Mouse (Mus musculus) ES-E14 (cell line): ENCODE results near the gene Bcr. TPM values are rescaled to one million over a fixed set of nuclear protein-coding genes. Genes with fewer than 3 reads are reported as not detected.

ENCODE experiments used
- DNase-seq: peaks from one replicate; pipeline ENCODE4 v3.0.0-alpha.2; 2013; ENCODE audit warnings: low read depth, low spot score
- H3K27ac ChIP-seq: 2 replicates; pipeline ENCODE4 v1.5.1; 2012; ENCODE audit warnings: low read depth, mild to moderate bottlenecking, low read length, moderate library complexity, mixed read lengths; ENCODE audit not compliant: poor library complexity, insufficient read depth, severe bottlenecking
- H3K36me3 ChIP-seq: 2 replicates; pipeline ENCODE4 v1.6.1; 2012; ENCODE audit warnings: mild to moderate bottlenecking, low read length, moderate library complexity, mixed read lengths; ENCODE audit not compliant: control insufficient read depth, poor library complexity, insufficient read depth, severe bottlenecking
- H3K4me1 ChIP-seq, 2 experiments: fragments of 150-350 bp in 1 of 2; sonication (generic) in 1 of 2; 2 replicates each; pipeline ENCODE4 v1.6.1; 2012; ENCODE audit warnings: low read length in 2 of 2, mild to moderate bottlenecking in 1 of 2, mixed read lengths in 1 of 2; ENCODE audit not compliant: control insufficient read depth in 2 of 2, insufficient read depth in 2 of 2, poor library complexity in 1 of 2
- H3K4me3 ChIP-seq, 2 experiments: fragments of 150-350 bp in 1 of 2; sonication (generic) in 1 of 2; 2 replicates each; pipeline ENCODE4 v1.5.1; 2012; ENCODE audit warnings: low read length in 2 of 2, low read depth in 1 of 2, mild to moderate bottlenecking in 1 of 2, mixed read lengths in 1 of 2; ENCODE audit not compliant: insufficient read depth in 1 of 2, poor library complexity in 1 of 2, severe bottlenecking in 1 of 2
- H3K9ac ChIP-seq: 2 replicates; pipeline ENCODE4 v1.6.1; 2012; ENCODE audit warnings: low read depth, mild to moderate bottlenecking, low read length, mixed read lengths; ENCODE audit not compliant: poor library complexity, insufficient read depth, severe bottlenecking
- H3K9me3 ChIP-seq: fragments of 150-350 bp; sonication (generic); 2 replicates; pipeline ENCODE4 v1.6.1; 2012; ENCODE audit warnings: low read depth, mild to moderate bottlenecking, low read length; ENCODE audit not compliant: control insufficient read depth, insufficient read depth
- CHD2 ChIP-seq: IDR thresholded peaks from 2 replicates; pipeline ENCODE4 v1.6.1; 2014; ENCODE audit warnings: mild to moderate bottlenecking, low read depth, low read length, inconsistent platforms
- HCFC1 ChIP-seq: IDR thresholded peaks from 2 replicates; pipeline ENCODE4 v1.6.1; 2012; ENCODE audit warnings: low read length, inconsistent platforms, borderline replicate concordance; ENCODE audit not compliant: insufficient read depth
- MAFK ChIP-seq: IDR thresholded peaks from 2 replicates; pipeline ENCODE4 v1.6.1; 2014; ENCODE audit warnings: mild to moderate bottlenecking, low read depth, low read length, inconsistent platforms; ENCODE audit not compliant: insufficient read depth
- ZC3H11A ChIP-seq: IDR thresholded peaks from 2 replicates; pipeline ENCODE4 v1.6.1; 2012; ENCODE audit warnings: low read depth, mild to moderate bottlenecking, inconsistent platforms, low read length, borderline replicate concordance
- ZNF384 ChIP-seq: IDR thresholded peaks from 2 replicates; pipeline ENCODE4 v1.6.1; 2012; ENCODE audit warnings: low read depth, low read length, inconsistent platforms
- in situ Hi-C, 2 experiments: fragments of 600-800 bp; cut with MboI; formaldehyde crosslinking; loops; one replicate each; pipeline ENCODE4 v1.15.1; 2025; ENCODE audit warnings: low sequenced_read_pairs in 2 of 2, inconsistent platforms in 1 of 2; ENCODE audit not compliant: unreplicated experiment in 2 of 2
- total RNA-seq: library from RNA; depleted of rRNA; stranded (reverse); fragments of 300-350 nt; gene quantifications from 2 replicates; pipeline ENCODE4 v1.2.3, GENCODE M21; 2012

Bcr gene
- total RNA-seq, 1 experiment = 19.5 TPM

DNA sequence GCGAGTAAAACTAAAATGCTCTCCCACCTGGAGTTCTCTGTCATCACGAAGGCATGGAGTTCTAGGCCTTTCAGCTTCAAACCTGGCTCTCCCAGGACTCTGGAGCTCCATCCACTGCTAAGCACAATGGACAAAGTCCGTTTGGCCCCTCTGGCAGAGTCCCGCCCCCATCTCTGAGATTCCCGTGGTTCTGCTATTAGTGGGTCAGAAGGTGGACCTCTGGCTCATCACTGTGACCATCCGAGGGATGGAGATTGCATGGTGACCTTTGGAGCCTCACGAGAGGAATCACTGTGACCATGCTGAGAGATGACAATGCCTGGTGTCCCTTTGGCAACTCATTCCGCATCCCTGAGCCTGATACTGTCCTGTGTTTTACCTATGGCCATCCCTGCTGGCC lies 7.5 kb upstream of the Bcr start:
- Histone ChIP-seq H3K27ac (no peak overlapping the region), H3K9me3 (no peaks in the 10 kb centered on the region), H3K9ac (no peak overlapping the region), H3K36me3 (no peaks in the 10 kb centered on the region), H3K4me1 (no peaks in the 10 kb centered on the region), H3K4me3 (no peak overlapping the region)
- in situ Hi-C loops = loop anchor here in 1 of 2 experiments (10.0 kb wide), 1 partner anchor 102 kb away; no protein-coding TSS in a partner anchor
- no peak for DNase-seq
- TF ChIP-seq HCFC1 (no peak), ZNF384 (no peak), CHD2 (no peak), ZC3H11A (no peak), MAFK (no peak)

GRCm38 (mm10) chr10:75053655-75054054 lies 6.7 kb upstream of the Bcr start:
- Histone ChIP-seq H3K36me3 (no peaks in the 10 kb centered on the region), H3K9me3 (no peaks in the 10 kb centered on the region), H3K27ac (no peak overlapping the region), H3K9ac (no peak overlapping the region), H3K4me3 (no peak overlapping the region), H3K4me1 (no peaks in the 10 kb centered on the region)
- no peak for DNase-seq
- in situ Hi-C loops = loop anchor here in 1 of 2 experiments (10.0 kb wide), 1 partner anchor 101 kb away; no protein-coding TSS in a partner anchor
- TF ChIP-seq ZC3H11A (no peak), CHD2 (no peak), HCFC1 (no peak), ZNF384 (no peak), MAFK (no peak)

GRCm38 (mm10) chr10:75054125-75054524 lies 6.3 kb upstream of the Bcr start:
- H3K9me3 ChIP-seq = no peaks in the 10 kb centered on the region
- H3K4me1 ChIP-seq = no peaks in the 10 kb centered on the region
- no peak overlapping the region for H3K9ac ChIP-seq
- no peak overlapping the region for H3K27ac ChIP-seq
- no peaks in the 10 kb centered on the region for H3K36me3 ChIP-seq
- H3K4me3 ChIP-seq = no peak overlapping the region
- no peak for DNase-seq
- in situ Hi-C loops = loop anchor here in 1 of 2 experiments (10.0 kb wide), 1 partner anchor 101 kb away; no protein-coding TSS in a partner anchor
- TF ChIP-seq MAFK = no peak
- TF ChIP-seq CHD2 = no peak
- TF ChIP-seq HCFC1 = no peak
- TF ChIP-seq ZNF384 = no peak
- no peak for TF ChIP-seq ZC3H11A

DNA sequence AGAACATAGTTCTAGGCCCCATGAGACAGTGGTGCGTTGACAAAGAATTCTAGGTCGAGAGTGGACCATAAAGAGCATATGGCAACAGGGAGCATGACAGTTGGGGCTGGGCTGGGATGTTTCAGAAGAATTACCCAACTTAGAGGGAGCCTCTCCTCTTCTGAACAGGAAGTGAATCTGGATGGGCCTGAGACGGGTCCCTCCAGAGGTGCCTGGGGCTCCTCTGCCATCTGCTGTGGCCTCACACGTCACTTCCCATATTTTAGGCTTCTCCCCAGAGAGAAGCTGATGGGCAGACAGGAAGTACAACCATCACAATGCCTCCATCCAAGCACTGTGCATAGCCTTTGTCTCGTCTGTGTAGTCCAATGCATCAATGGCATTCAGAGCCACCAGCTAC lies 4.7 kb upstream of the Bcr start:
- Histone ChIP-seq H3K9ac (no peak overlapping the region), H3K27ac (no peak overlapping the region), H3K36me3 (no peaks in the 10 kb centered on the region), H3K9me3 (no peaks in the 10 kb centered on the region), H3K4me3 (no peak overlapping the region), H3K4me1 (peaks cover 0 to 2% of the 10 kb centered on the region in 2 experiments; a peak in 1 of 4 replicates)
- in situ Hi-C loops = loop anchor here in 1 of 2 experiments (10.0 kb wide), 1 partner anchor 99 kb away; no protein-coding TSS in a partner anchor
- DNase-seq = no peak
- TF ChIP-seq MAFK = no peak
- no peak for TF ChIP-seq HCFC1
- TF ChIP-seq ZC3H11A = no peak
- no peak for TF ChIP-seq CHD2
- no peak for TF ChIP-seq ZNF384

GRCm38 (mm10) chr10:75056255-75056654 lies 4.1 kb upstream of the Bcr start:
- Histone ChIP-seq H3K9ac (no peak overlapping the region), H3K4me3 (no peak overlapping the region), H3K4me1 (peaks cover 0 to 2% of the 10 kb centered on the region in 2 experiments; a peak in 1 of 4 replicates), H3K27ac (no peak overlapping the region), H3K36me3 (no peaks in the 10 kb centered on the region), H3K9me3 (no peaks in the 10 kb centered on the region)
- TF ChIP-seq MAFK = no peak
- no peak for DNase-seq
- in situ Hi-C loops = loop anchor here in 1 of 2 experiments (10.0 kb wide), 1 partner anchor 99 kb away; no protein-coding TSS in a partner anchor
